Mouse (Mus musculus): ENCODE measurements around the gene Il2ra. TPM values are rescaled to one million over a fixed set of nuclear protein-coding genes. Genes with fewer than 3 reads are reported as not detected.
"Not testable (repeated sequence)": the region's sequence is repeated elsewhere in the genome, so short reads cannot be mapped to it uniquely, and the experiment has no call there.

The Il2ra gene
- polyA plus RNA-seq, 1 experiment = 0.19 TPM

GRCm38 (mm10) chr2:11708538-11708937 lies 65.9 kb downstream of the Il2ra start:
- no peak overlapping the region for H3K27ac ChIP-seq (ENCODE audit: insufficient read depth, low read length)
- peaks cover 1% of the 10 kb centered on the region for H3K4me1 ChIP-seq (ENCODE audit: control insufficient read depth, insufficient read depth, low read length)
- no peak overlapping the region for H3K4me3 ChIP-seq (ENCODE audit: insufficient read depth, low read length)
- TF ChIP-seq POLR2A (IDR thresholded peaks at IDR 0.05; ENCODE audit: extremely low read depth, insufficient read depth, low read length) = no peak
- TF ChIP-seq CTCF (IDR thresholded peaks at IDR 0.05; ENCODE audit: extremely low read depth, insufficient read depth, low read length) = no peak

DNA sequence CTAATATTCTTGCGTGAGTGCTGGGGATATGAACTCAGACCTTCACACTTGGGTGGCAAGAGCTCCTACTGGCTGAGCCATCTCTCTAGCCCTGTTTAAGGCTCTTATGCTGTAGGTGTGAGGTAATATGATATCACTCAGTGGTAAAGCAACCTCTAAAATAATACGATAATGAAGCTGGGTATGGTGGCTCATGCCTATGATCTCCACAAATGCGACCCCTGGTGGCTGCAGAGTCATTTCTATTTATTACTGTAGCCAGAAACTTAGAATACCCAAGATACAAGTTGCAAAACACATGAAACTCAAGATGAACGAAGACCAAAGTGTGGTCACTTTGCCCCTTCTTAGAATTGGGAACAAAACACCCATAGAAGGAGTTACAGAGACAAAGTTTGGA lies 67.5 kb downstream of the Il2ra start:
- not testable (repeated sequence) for H3K4me3 ChIP-seq (ENCODE audit: insufficient read depth, low read length); H3K27ac ChIP-seq (ENCODE audit: insufficient read depth, low read length); H3K4me1 ChIP-seq (ENCODE audit: control insufficient read depth, insufficient read depth, low read length)
- peak; percentile 31; the same call in 1 of the 2 replicates for TF ChIP-seq CTCF (IDR thresholded peaks at IDR 0.05; ENCODE audit: extremely low read depth, insufficient read depth, low read length)

- Histone ChIP-seq H3K4me1 (ENCODE audit: control insufficient read depth, insufficient read depth, low read length) (no peaks in the 10 kb centered on the region; the same call in 1 of the 2 replicates), H3K27ac (ENCODE audit: insufficient read depth, low read length) (no peak overlapping the region), H3K4me3 (ENCODE audit: insufficient read depth, low read length) (no peak overlapping the region)
- TF ChIP-seq POLR2A (IDR thresholded peaks at IDR 0.05; ENCODE audit: extremely low read depth, insufficient read depth, low read length) (no peak), CTCF (IDR thresholded peaks at IDR 0.05; ENCODE audit: extremely low read depth, insufficient read depth, low read length) (no peak)
These were observed 69.9 kb downstream of the Il2ra start for GRCm38 (mm10) chr2:11712483-11712990.

GRCm38 (mm10) chr2:11713021-11713420 lies 70.4 kb downstream of the Il2ra start:
- TF ChIP-seq CTCF (IDR thresholded peaks at IDR 0.05; ENCODE audit: extremely low read depth, insufficient read depth, low read length) (no peak), POLR2A (IDR thresholded peaks at IDR 0.05; ENCODE audit: extremely low read depth, insufficient read depth, low read length) (no peak)
- Histone ChIP-seq H3K4me1 (ENCODE audit: control insufficient read depth, insufficient read depth, low read length) (no peaks in the 10 kb centered on the region; the same call in 1 of the 2 replicates), H3K27ac (ENCODE audit: insufficient read depth, low read length) (no peak overlapping the region), H3K4me3 (ENCODE audit: insufficient read depth, low read length) (no peak overlapping the region)

- H3K27ac ChIP-seq (ENCODE audit: insufficient read depth, low read length) = no peak overlapping the region
- no peak for TF ChIP-seq CTCF (IDR thresholded peaks at IDR 0.05; ENCODE audit: extremely low read depth, insufficient read depth, low read length)
- H3K4me3 ChIP-seq (ENCODE audit: insufficient read depth, low read length) = no peak overlapping the region
- H3K4me1 ChIP-seq (ENCODE audit: control insufficient read depth, insufficient read depth, low read length) = no peaks in the 10 kb centered on the region; the same call in 1 of the 2 replicates
These were observed 71.9 kb downstream of the Il2ra start for GRCm38 (mm10) chr2:11714535-11714934.

DNA sequence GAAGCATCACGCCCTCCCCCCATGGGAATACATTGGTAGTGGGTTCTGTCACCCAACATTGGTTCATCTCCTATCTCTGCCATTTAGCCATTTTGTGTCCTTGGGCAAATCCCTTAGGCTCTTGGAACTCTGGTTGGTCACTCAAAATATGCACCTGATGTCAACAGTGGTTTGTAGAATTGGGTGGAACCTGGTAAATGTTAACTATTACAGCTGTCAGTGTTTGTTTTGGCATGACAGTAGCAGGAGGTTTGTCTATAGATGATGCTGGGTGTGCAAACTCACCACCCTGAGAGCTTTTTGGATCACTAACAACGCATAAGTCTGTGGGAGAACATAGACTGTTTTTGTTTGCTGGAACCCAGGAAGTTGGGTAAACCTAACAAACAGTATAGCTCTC lies 76.0 kb downstream of the Il2ra start:
- no peak overlapping the region for H3K27ac ChIP-seq (ENCODE audit: insufficient read depth, low read length)
- TF ChIP-seq POLR2A (IDR thresholded peaks at IDR 0.05; ENCODE audit: extremely low read depth, insufficient read depth, low read length) = no peak
- no peak for TF ChIP-seq CTCF (IDR thresholded peaks at IDR 0.05; ENCODE audit: extremely low read depth, insufficient read depth, low read length)
- H3K4me1 ChIP-seq (ENCODE audit: control insufficient read depth, insufficient read depth, low read length) = no peaks in the 10 kb centered on the region
- no peak overlapping the region for H3K4me3 ChIP-seq (ENCODE audit: insufficient read depth, low read length)

DNA sequence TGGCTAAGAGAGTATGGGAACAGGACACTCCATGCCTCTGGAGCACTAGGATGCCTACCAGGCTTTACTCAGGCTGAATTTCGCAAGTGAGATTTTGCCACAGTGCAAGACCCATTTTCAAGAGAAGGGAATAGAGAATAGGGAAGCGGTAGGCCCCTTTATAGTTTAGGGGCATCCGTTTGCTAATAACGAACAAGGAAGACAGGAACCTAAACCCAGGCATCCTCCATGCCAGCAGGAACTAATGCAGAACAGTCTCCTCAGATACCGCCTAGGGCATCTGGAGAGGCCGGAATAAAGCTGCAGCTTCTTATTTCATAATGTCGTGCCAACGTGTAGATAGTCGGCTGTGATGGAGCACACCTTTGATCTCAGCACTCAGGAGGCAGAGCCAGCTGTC lies 80.0 kb downstream of the Il2ra start:
- no peak overlapping the region for H3K27ac ChIP-seq (ENCODE audit: insufficient read depth, low read length)

GRCm38 (mm10) chr2:11727574-11727973 lies 85.0 kb downstream of the Il2ra start:
- TF ChIP-seq CTCF (IDR thresholded peaks at IDR 0.05; ENCODE audit: extremely low read depth, insufficient read depth, low read length) (no peak), POLR2A (IDR thresholded peaks at IDR 0.05; ENCODE audit: extremely low read depth, insufficient read depth, low read length) (no peak)
- Histone ChIP-seq H3K27ac (ENCODE audit: insufficient read depth, low read length) (no peak overlapping the region), H3K4me3 (ENCODE audit: insufficient read depth, low read length) (no peak overlapping the region), H3K4me1 (ENCODE audit: control insufficient read depth, insufficient read depth, low read length) (no peaks in the 10 kb centered on the region)

More for the DNA sequence above, 80.0 kb downstream of the Il2ra start:
- Histone ChIP-seq H3K4me3 (ENCODE audit: insufficient read depth, low read length) (no peak overlapping the region), H3K4me1 (ENCODE audit: control insufficient read depth, insufficient read depth, low read length) (no peaks in the 10 kb centered on the region)
- TF ChIP-seq POLR2A (IDR thresholded peaks at IDR 0.05; ENCODE audit: extremely low read depth, insufficient read depth, low read length) (no peak), CTCF (IDR thresholded peaks at IDR 0.05; ENCODE audit: extremely low read depth, insufficient read depth, low read length) (no peak)

DNA sequence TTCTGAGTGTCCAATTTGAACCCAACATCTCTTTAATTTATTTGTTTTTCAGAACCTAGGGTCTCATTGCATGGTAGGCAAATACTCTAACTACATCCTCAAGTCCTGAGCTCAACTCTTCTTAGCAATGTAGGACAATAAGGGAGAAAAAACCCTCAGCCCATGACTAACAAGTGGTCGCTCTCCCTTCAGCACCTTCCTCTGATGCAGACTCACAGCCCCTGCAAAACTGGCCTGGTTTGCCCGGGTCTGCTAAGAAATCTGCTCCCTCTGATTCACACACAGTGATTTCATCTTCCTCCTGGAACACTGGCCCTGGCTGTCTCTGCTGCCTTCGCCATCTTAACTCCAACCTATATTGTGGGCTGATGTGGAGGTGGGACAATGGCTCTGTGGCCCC lies 86.5 kb downstream of the Il2ra start:
- TF ChIP-seq CTCF (IDR thresholded peaks at IDR 0.05; ENCODE audit: extremely low read depth, insufficient read depth, low read length) (no peak), POLR2A (IDR thresholded peaks at IDR 0.05; ENCODE audit: extremely low read depth, insufficient read depth, low read length) (no peak)
- no peak overlapping the region for H3K4me3 ChIP-seq (ENCODE audit: insufficient read depth, low read length)
- peaks cover 1% of the 10 kb centered on the region for H3K4me1 ChIP-seq (ENCODE audit: control insufficient read depth, insufficient read depth, low read length)
- no peak overlapping the region for H3K27ac ChIP-seq (ENCODE audit: insufficient read depth, low read length)

- peaks cover 1% of the 10 kb centered on the region for H3K4me1 ChIP-seq (ENCODE audit: control insufficient read depth, insufficient read depth, low read length)
- no peak overlapping the region for H3K4me3 ChIP-seq (ENCODE audit: insufficient read depth, low read length)
- no peak for TF ChIP-seq CTCF (IDR thresholded peaks at IDR 0.05; ENCODE audit: extremely low read depth, insufficient read depth, low read length)
- TF ChIP-seq POLR2A (IDR thresholded peaks at IDR 0.05; ENCODE audit: extremely low read depth, insufficient read depth, low read length) = no peak
- H3K27ac ChIP-seq (ENCODE audit: insufficient read depth, low read length) = no peak overlapping the region
These were observed 90.4 kb downstream of the Il2ra start for GRCm38 (mm10) chr2:11732978-11733377.
